Mouse (Mus musculus): ENCODE results near the gene Grpel1. TPM values are rescaled to one million over a fixed set of nuclear protein-coding genes. Genes with fewer than 3 reads are reported as not detected.

The Grpel1 gene
- polyA plus RNA-seq, 1 experiment from 2014 or later = 45.3 TPM

- Histone ChIP-seq H3K36me3 (peaks cover 2% of the 10 kb centered on the region; the same call in 1 of the 2 replicates), H3K27me3 (peaks cover 14% of the 10 kb centered on the region; the same call in 1 of the 2 replicates), H3K4me3 (replicated peaks) (no peak overlapping the region), H3K9me3 (no peaks in the 10 kb centered on the region), H3K4me1 (replicated peaks) (peaks cover 33% of the 10 kb centered on the region), H3K27ac (no peak overlapping the region), H3K4me2 (replicated peaks) (peak overlapping the region; percentile 61; the same call in 1 of the 2 replicates), H3K9ac (replicated peaks) (no peak overlapping the region)
- 9% methylated on average over 5 of the region's 5 CpGs for WGBS
- ATAC-seq = no peak
These were observed 1.4 kb upstream of the Grpel1 start for GRCm38 (mm10) chr5:36463391-36463790.

GRCm38 (mm10) chr5:36465889-36466288, 1.1 kb downstream of the Grpel1 start:
- no peaks in the 10 kb centered on the region for H3K9me3 ChIP-seq
- no peak for ATAC-seq
- peak overlapping the region; percentile 99 for H3K4me2 ChIP-seq (replicated peaks)
- peaks cover 8% of the 10 kb centered on the region; the same call in 1 of the 2 replicates for H3K27me3 ChIP-seq
- peaks cover 27% of the 10 kb centered on the region for H3K36me3 ChIP-seq
- peaks cover 33% of the 10 kb centered on the region for H3K4me1 ChIP-seq (replicated peaks)
- peak overlapping the region; percentile 99 for H3K4me3 ChIP-seq (replicated peaks)
- WGBS = 33% methylated on average over 8 of the region's 8 CpGs
- no peak overlapping the region for H3K27ac ChIP-seq
- peak overlapping the region; percentile 87 for H3K9ac ChIP-seq (replicated peaks)

- no peaks in the 10 kb centered on the region for H3K27me3 ChIP-seq
- H3K4me1 ChIP-seq (replicated peaks) = peaks cover 5% of the 10 kb centered on the region
- H3K27ac ChIP-seq = no peak overlapping the region
- no peak overlapping the region for H3K9ac ChIP-seq (replicated peaks)
- no peak overlapping the region for H3K4me2 ChIP-seq (replicated peaks)
- no peak for ATAC-seq
- 97% methylated on average over 8 of the region's 8 CpGs for WGBS
- peaks cover 69% of the 10 kb centered on the region for H3K36me3 ChIP-seq
- no peaks in the 10 kb centered on the region for H3K9me3 ChIP-seq
- no peak overlapping the region for H3K4me3 ChIP-seq (replicated peaks)
These were observed 6.4 kb downstream of the Grpel1 start for GRCm38 (mm10) chr5:36471206-36471605.

- Histone ChIP-seq H3K9me3 (no peaks in the 10 kb centered on the region), H3K36me3 (peaks cover 74% of the 10 kb centered on the region), H3K9ac (replicated peaks) (no peak overlapping the region), H3K4me1 (replicated peaks) (no peaks in the 10 kb centered on the region), H3K27ac (no peak overlapping the region), H3K27me3 (no peaks in the 10 kb centered on the region), H3K4me2 (replicated peaks) (no peak overlapping the region), H3K4me3 (replicated peaks) (no peak overlapping the region)
- ATAC-seq = no peak
- WGBS = 92% methylated on average over 4 of the region's 4 CpGs
These were observed 8.3 kb downstream of the Grpel1 start for GRCm38 (mm10) chr5:36472876-36473655.

- Histone ChIP-seq H3K27ac (no peak overlapping the region), H3K9ac (replicated peaks) (no peak overlapping the region), H3K9me3 (no peaks in the 10 kb centered on the region), H3K4me1 (replicated peaks) (peaks cover 5% of the 10 kb centered on the region), H3K4me3 (replicated peaks) (no peak overlapping the region), H3K36me3 (peaks cover 64% of the 10 kb centered on the region), H3K27me3 (no peaks in the 10 kb centered on the region), H3K4me2 (replicated peaks) (no peak overlapping the region)
- WGBS = 86% methylated on average over 5 of the region's 5 CpGs
- peak; percentile 63; the same call in 1 of the 2 replicates for ATAC-seq
These were observed 9.5 kb downstream of the Grpel1 start for GRCm38 (mm10) chr5:36474283-36474682.

GRCm38 (mm10) chr5:36477486-36477885, 12.7 kb downstream of the Grpel1 start:
- WGBS = 90% methylated on average over 3 of the region's 3 CpGs
- H3K4me2 ChIP-seq (replicated peaks) = no peak overlapping the region
- H3K27ac ChIP-seq = no peak overlapping the region
- peaks cover 36% of the 10 kb centered on the region for H3K4me1 ChIP-seq (replicated peaks)
- no peak for ATAC-seq
- H3K36me3 ChIP-seq = peaks cover 42% of the 10 kb centered on the region
- H3K27me3 ChIP-seq = no peaks in the 10 kb centered on the region
- H3K9me3 ChIP-seq = no peaks in the 10 kb centered on the region
- H3K4me3 ChIP-seq (replicated peaks) = no peak overlapping the region
- H3K9ac ChIP-seq (replicated peaks) = no peak overlapping the region

GRCm38 (mm10) chr5:36478540-36479420, 14.0 kb downstream of the Grpel1 start:
- Histone ChIP-seq H3K36me3 (peaks cover 32% of the 10 kb centered on the region), H3K9me3 (no peaks in the 10 kb centered on the region), H3K4me3 (replicated peaks) (no peak overlapping the region), H3K4me2 (replicated peaks) (no peak overlapping the region), H3K27ac (no peak overlapping the region), H3K9ac (replicated peaks) (no peak overlapping the region), H3K4me1 (replicated peaks) (peaks cover 45% of the 10 kb centered on the region), H3K27me3 (no peaks in the 10 kb centered on the region)
- ATAC-seq = no peak
- WGBS = 91% methylated on average over 6 of the region's 6 CpGs

GRCm38 (mm10) chr5:36479735-36480134, 14.9 kb downstream of the Grpel1 start:
- H3K9me3 ChIP-seq = no peaks in the 10 kb centered on the region
- no peak overlapping the region for H3K9ac ChIP-seq (replicated peaks)
- no peak overlapping the region for H3K4me2 ChIP-seq (replicated peaks)
- WGBS = 81% methylated on average over 2 of the region's 2 CpGs
- H3K36me3 ChIP-seq = peaks cover 28% of the 10 kb centered on the region
- peaks cover 47% of the 10 kb centered on the region for H3K4me1 ChIP-seq (replicated peaks)
- no peak overlapping the region for H3K4me3 ChIP-seq (replicated peaks)
- no peak for ATAC-seq
- H3K27me3 ChIP-seq = no peaks in the 10 kb centered on the region
- H3K27ac ChIP-seq = no peak overlapping the region

GRCm38 (mm10) chr5:36480398-36480797, 15.6 kb downstream of the Grpel1 start:
- WGBS = 95% methylated on average over 4 of the region's 4 CpGs
- Histone ChIP-seq H3K4me2 (replicated peaks) (no peak overlapping the region), H3K36me3 (peaks cover 24% of the 10 kb centered on the region), H3K9ac (replicated peaks) (no peak overlapping the region), H3K27me3 (0 out of 2 replicates have a peak, but pooled peaks cover under 1% of the 10 kb centered on the region), H3K4me3 (replicated peaks) (no peak overlapping the region), H3K27ac (no peak overlapping the region), H3K4me1 (replicated peaks) (peaks cover 53% of the 10 kb centered on the region), H3K9me3 (no peaks in the 10 kb centered on the region)
- no peak for ATAC-seq

GRCm38 (mm10) chr5:36481114-36481513, 16.3 kb downstream of the Grpel1 start:
- H3K4me3 ChIP-seq (replicated peaks) = no peak overlapping the region
- H3K36me3 ChIP-seq = peaks cover 18% of the 10 kb centered on the region
- ATAC-seq = no peak
- WGBS = 38% methylated on average over 1 of the region's 1 CpGs
- H3K9me3 ChIP-seq = no peaks in the 10 kb centered on the region
- peaks cover 56% of the 10 kb centered on the region for H3K4me1 ChIP-seq (replicated peaks)
- peak overlapping the region; percentile 97 for H3K4me2 ChIP-seq (replicated peaks)
- no peak overlapping the region; the same call in 1 of the 2 replicates for H3K27ac ChIP-seq
- H3K9ac ChIP-seq (replicated peaks) = no peak overlapping the region
- peaks cover 7% of the 10 kb centered on the region; the same call in 1 of the 2 replicates for H3K27me3 ChIP-seq

GRCm38 (mm10) chr5:36483203-36484101, 18.7 kb downstream of the Grpel1 start:
- H3K9ac ChIP-seq (replicated peaks) = peak overlapping the region; percentile 95
- peak overlapping the region; percentile 97 for H3K4me2 ChIP-seq (replicated peaks)
- H3K27me3 ChIP-seq = peaks cover 8% of the 10 kb centered on the region; the same call in 1 of the 2 replicates
- H3K4me1 ChIP-seq (replicated peaks) = peaks cover 56% of the 10 kb centered on the region
- peaks cover 11% of the 10 kb centered on the region; the same call in 1 of the 2 replicates for H3K36me3 ChIP-seq
- peak overlapping the region; percentile 91 for H3K4me3 ChIP-seq (replicated peaks)
- peak; percentile 37 for ATAC-seq
- H3K27ac ChIP-seq = peak overlapping the region; percentile 84
- 1% methylated on average over 54 of the region's 58 CpGs for WGBS
- no peaks in the 10 kb centered on the region for H3K9me3 ChIP-seq

All from midbrain, embryonic 13.5 days (tissue).